Mouse (Mus musculus) megakaryocyte-erythroid progenitor cell, adult 5-6 weeks (primary cell): ENCODE data around the gene Ngly1. TPM values are rescaled to one million over a fixed set of nuclear protein-coding genes. Genes with fewer than 3 reads are reported as not detected.

Experiments used
- ATAC-seq: replicated peaks from 2 replicates; pipeline ENCODE4 v1.8.0; 2016; ENCODE audit warnings: mild to moderate bottlenecking, inconsistent platforms; ENCODE audit not compliant: severe bottlenecking, poor library complexity, low FRiP score, low TSS enrichment
- total RNA-seq, 2 experiments: library from RNA; stranded (forward) in 1 of 2; stranded (reverse) in 1 of 2; fragments of 200-1000, 215-1000 nt in 1 of 2; fragments of >200 nt in 1 of 2; fragmentation: Nextera tagmentation in 1 of 2; gene quantifications; 2 replicates each; pipeline ENCODE4 v1.2.3; 2014 to 2017

Ngly1 gene
- total RNA-seq, 2 experiments from 2014 or later = 55.1 to 57.5 TPM

DNA sequence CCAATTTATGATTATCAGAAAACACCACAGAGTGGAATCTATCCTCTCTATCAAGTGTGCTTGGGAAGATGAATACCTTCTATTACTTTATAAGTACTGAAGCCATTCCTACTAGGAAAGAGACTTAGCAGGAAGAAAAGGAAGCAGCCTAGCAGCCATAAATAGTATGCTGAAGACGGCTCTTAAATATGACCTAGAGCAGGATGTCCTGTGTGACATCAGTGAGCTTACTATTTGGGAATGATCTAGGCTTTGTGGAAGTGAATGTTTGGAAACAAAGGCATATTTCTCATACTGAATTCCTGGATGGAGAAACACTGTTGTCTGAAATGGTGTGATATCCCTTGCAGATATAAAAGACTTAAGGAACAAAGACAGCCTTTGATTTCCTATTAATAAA, 67.6 kb downstream of the Ngly1 start:
- ATAC-seq = no peak

DNA sequence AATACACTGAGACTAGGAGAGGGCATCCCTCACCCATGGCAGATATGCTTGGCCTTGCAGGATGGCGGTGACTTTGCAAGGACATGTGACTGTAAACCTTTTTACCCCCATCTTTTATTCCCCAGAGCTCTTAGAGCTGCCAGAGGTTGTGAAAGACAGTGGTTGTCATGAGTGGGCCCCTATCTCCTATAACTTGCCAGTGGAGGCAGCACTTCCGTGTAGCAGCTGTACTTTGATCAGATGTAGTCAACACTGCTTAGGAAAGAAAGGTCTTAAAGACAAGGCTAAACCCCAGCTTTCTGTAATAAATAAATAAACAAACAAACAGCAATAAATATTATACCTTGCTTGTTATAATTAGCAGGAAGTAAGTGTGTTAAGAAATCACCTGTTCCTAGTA, 70.7 kb downstream of the Ngly1 start:
- no peak for ATAC-seq

DNA sequence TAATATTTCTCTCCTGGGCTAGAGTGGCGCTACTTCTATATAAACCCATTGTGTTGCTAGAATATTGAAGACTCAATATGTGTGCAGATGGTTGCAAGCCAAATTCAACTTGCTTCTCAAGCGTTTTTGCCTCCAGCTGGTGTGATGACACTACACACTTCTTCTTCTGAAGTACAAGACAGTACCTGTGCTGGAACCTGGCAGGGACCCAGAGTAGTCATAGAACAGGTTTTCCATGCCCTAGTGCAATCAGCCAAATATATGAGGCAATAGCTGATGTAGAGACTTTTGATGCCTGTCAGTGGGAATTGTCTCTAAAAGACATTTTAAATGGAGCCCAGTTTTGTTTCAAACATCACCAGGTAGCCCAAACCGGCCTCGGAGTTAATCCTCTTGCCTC, 75.3 kb downstream of the Ngly1 start:
- no peak for ATAC-seq

DNA sequence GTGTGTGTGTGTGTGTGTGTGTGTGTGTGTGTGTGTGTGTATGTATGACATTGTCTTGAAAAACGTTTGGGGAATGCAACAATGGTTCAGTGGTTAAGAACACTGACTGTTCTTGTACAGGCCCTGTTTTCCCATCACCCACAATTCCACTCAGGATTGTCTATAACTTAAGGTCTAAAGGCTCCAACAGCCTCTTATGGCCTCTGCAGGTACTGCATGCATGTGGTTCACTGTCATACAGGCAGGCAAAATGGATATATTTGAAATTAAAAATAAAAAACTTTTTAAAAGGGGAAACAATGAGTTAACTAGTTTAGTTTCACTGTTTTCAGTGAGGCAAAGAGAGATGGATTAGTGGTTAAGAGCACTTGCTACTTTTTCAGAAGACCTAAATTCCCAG, 76.1 kb downstream of the Ngly1 start:
- ATAC-seq = peak; percentile 89

DNA sequence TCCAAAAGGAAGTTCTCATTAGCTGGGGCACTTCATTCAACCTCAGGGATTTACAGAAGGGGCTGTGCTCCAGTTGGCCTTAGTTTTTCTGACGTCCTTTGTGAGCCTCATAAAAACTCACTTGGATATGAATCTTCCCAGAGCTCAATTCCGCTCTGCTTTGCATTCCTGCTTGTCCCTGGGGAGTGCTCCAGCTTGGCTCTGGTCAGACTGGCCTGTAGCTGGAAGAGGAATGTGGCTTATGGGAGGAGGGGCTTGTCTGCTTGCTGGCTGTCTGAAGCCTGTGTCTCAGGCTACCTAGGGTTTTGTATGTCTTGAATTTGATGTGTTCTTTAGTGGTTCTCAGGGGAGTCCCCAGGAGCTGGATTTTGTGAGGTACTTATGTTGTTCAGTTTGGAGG, 79.5 kb downstream of the Ngly1 start:
- ATAC-seq = no peak

DNA sequence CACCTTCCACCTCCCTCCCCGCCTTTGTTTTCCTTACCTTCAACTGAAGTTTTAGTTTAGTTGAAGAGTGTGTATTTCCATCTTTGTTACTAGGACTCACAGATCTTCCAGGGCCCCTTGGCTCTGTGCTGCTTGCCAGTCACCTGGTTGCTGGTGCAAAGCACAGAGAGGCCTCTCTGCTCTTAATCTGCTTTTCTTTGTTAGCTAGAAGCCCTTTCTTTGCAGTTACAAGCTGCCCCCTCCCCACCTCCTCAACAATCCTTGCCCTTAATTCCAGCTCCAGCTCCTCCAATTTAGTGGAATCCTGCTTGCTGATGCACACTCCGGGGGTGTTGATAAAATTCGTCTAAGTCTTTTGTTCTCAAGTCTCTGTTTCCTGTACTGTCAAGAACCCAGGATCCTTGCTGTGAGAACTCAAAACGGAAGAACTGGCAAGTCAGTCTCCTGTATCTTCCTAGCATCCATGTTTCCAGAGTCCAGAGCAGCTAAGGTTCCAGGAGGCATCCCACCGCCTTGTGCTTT, 79.9 kb downstream of the Ngly1 start:
- ATAC-seq = no peak

DNA sequence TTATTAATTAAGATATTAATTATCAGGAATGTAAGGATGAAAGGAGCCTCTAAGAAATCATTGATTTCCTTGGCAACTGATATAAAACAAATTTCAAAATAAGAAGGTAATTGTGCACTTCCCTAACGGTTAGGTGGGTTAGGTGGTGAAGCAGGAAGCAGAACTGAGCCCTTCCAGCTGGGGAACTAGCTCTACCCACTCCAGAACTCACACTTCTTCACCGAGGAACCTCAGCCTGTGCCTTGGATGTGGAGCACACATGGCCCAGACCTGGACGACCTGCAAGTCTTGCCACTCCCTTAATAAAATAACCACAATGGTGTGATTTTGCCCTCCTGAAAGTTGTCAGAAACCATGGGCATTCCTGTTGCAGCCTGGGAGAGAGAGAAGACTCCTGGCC, 80.7 kb downstream of the Ngly1 start:
- no peak for ATAC-seq

GRCm38 (mm10) chr14:16334260-16334659, 85.2 kb downstream of the Ngly1 start:
- ATAC-seq = no peak

DNA sequence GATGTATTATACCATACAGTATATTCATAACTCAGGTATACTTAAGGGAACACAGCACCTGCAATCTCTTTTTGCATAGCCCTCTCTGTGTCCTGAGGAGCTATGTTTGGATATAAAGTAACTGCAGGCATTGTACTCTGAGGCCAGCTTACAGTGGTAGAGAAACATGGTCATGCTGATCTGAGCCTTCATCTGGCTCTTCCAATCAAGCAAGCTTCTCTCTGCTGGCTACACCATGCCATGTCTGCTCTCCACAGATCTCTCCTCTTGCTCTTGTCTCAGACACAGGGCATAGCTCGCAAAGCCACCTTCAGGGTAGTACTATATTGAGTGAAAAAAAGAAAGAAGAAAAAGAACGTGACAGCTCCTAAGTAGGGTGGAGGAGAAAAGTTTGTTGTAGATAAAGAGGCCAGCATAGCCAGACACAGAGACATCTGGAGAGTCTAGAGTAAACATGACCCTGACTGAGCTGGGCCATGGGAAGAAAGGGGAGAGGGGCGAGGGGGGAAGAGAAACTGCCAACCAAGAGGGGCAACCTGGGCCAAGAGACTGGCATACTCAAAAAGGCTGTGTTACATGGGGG, 86.8 kb downstream of the Ngly1 start:
- peak; percentile 71 for ATAC-seq

- ATAC-seq = no peak
Measured at GRCm38 (mm10) chr14:16347505-16347904, 98.4 kb downstream of the Ngly1 start.

DNA sequence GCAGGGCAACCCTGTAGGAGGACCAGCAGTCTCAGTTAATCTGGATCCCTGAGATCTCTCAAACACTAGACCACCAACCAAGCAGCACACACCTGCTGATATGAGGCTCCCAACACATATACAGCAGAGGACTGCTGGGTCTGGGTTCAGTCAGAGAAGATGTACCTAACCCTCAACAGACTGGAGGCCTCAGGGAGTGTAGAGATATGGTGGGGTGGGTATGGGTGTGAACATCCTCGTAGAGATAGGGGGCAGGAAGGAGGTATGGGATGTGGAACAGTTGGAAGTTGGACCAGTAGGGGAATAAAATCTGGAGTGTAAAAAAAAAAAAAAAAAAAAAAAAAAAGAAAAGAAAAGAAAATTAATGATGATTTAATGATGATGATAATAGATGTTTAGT, 110.6 kb downstream of the Ngly1 start:
- no peak for ATAC-seq

Other genes with a start within 250 kb of the Ngly1 start
- gene Oxsm, start 528 bp downstream of the Ngly1 start, total RNA-seq (2014; fragmentation: Nextera tagmentation) = 6.3 and 11.8 TPM in 2 replicates
- 8.4 and 9.7 TPM in 2 replicates for gene Oxsm, start 528 bp downstream of the Ngly1 start, total RNA-seq (2017)
- 104 and 164 TPM in 2 replicates for gene Top2b, start 115.9 kb downstream of the Ngly1 start, total RNA-seq (2014; fragmentation: Nextera tagmentation)
- gene Top2b, start 115.9 kb downstream of the Ngly1 start, total RNA-seq (2017) = 230 and 254 TPM in 2 replicates